Mouse (Mus musculus) G1E (cell line): ENCODE measurements at regions not wholly inside any gene's neighbourhood (a gene's known extent, or its start where the extent isn't known, plus 50 kb on each side); places are given as distances from the start of the nearest gene placed in this dataset.

Source experiments
- CTCF ChIP-seq: IDR thresholded peaks from 2 replicates; pipeline ENCODE4 v1.5.1; 2012; ENCODE audit warnings: low read depth, low read length, inconsistent platforms, mixed read lengths
- GATA1 ChIP-seq: IDR thresholded peaks from 2 replicates; pipeline ENCODE4 v1.6.1; 2012; ENCODE audit warnings: borderline replicate concordance, low read length, inconsistent platforms, mixed read lengths
- TAL1 ChIP-seq: conservative IDR thresholded peaks from 2 replicates; pipeline ENCODE4 v1.6.1; 2012; ENCODE audit warnings: low read depth, low read length, inconsistent platforms, mixed read lengths

GRCm38 (mm10) chr6:94778797-94779196 is 78.8 kb upstream of the Lrig1 start:
- no peak for TF ChIP-seq CTCF
- TF ChIP-seq GATA1, result no peak
- TF ChIP-seq TAL1, result no peak
